Mouse (Mus musculus) v-Abl transformed pro-B cells (cell line): ENCODE results near the gene Plac8.

Experiments used
- in situ Hi-C, 2 experiments: fragments of 400-800 bp; cut with MboI; formaldehyde crosslinking; loops; one replicate each; pipeline ENCODE4 v1.15.1; 2025; ENCODE audit not compliant: unreplicated experiment in 2 of 2

Gene Plac8

DNA sequence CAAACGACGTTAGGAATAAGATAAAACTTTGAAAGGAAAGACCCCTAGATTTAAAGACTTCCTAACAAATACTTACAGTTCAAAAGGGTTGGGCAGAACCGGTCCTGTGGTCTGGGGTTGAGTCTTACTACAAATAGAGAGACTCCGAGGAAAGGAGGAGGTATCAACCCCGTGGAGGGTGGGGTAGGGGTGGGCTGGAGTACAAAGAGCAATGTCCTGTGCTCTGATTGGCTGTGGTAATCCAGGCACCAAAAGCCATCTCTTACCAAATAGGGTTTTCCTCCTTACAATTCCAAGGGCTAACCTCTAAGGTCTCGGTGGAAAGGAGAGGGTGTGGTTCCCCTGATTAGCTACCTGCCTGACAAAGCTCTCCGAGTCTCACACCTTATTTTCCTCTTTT is at the start of gene Plac8:
Gene Plac8 (minus strand): TSS at position 177 of the 400 bp plus-strand sequence.
- in situ Hi-C loops, result loop anchor here (5.0 to 10.0 kb wide), 2 partner anchors 70 to 283 kb away; no protein-coding TSS in a partner anchor

DNA sequence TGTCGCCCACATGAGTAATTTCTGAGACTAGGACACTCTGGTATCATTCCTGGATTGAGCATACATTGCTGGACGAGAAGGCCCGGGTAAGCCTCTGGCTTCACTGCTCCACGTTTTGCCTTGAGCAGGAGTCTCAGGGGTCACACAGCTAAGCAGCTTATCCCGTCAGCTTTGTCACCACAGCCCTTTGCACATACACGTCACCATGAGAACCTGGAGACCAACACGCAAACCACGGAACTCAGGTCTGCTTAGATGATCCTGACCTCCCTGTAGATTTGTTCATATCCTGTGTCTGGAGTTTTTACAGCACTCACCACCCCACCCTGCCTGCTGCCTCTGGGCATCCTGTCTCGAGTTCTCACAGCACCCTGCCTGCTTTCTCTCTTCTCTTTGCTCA is 48.9 kb upstream of the Plac8 start:
- in situ Hi-C loops, result no loop called here

DNA sequence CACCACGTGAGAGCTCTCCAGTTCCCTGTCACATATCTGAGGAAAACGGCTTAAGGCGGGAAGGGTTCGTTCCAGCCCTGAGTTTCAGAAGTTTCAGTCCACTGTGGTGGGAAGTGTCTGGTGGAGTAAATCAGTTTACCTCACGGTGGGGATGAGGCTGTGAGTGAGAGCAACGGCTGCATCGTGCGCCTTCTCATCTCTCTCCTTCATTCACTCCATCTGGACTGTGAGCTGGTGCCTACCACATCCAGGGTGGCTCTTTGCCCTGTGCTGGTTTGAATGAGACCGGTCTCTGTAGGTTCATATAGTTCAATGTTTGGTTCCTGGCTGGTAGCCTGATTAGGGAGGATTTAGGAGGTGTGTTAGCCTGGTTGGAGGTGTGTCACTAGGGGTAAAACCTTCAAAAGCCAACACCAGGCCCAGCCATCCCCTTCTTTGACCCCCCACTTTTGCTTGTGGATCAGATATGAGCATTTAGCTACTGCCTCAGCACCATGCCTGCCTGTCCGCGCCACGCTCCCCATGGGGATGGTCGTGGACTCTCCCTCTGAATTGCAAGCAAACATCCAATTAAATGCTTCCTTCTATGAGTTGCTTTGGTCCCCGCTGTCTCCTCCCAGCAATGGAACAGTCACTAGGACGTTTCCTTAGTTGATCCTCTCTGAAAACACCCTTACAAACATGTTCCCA is 47.7 kb upstream of the Plac8 start:
- in situ Hi-C loops, result no loop called here

DNA sequence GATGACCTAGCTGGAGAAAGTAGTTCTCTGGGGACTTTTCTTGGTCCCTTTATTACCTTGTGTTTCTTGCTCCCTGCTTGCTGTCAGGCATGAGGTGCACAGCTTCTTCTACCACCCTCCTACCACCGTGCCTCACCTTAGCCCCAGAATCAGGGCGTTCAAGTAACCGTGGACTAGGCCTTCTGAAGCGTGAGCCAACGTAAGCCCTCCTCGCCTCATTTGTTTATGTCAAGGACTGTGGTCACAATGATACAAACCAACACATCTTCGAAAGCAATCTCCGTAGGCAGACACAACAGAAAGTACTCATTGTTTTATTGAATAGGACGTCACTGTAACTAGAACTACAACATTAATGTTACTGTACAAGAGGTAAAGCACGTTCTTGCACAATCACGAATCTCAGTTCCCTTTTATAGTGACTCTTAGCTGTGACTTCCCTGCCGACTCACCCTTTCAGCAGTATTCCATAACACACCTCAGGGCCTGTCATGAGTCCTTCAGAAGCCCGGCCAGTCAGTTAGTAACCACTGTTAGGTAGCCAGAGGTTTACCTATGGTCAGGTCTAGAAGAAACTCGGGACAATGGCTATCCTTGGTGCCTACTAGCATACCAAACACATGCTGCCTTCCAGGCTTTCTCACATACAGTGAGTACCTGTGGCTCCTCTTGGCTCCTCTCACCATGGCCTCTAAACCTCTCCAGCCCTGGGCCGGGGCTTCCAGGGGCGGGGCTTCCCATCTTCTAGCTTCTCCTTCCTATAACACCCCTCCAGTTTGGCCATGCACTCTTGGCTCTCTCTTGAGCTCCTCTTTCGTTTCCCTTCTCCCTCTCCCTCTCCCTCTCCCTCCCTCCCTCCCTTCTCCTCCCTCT is 42.1 kb upstream of the Plac8 start:
- in situ Hi-C loops, result no loop called here

DNA sequence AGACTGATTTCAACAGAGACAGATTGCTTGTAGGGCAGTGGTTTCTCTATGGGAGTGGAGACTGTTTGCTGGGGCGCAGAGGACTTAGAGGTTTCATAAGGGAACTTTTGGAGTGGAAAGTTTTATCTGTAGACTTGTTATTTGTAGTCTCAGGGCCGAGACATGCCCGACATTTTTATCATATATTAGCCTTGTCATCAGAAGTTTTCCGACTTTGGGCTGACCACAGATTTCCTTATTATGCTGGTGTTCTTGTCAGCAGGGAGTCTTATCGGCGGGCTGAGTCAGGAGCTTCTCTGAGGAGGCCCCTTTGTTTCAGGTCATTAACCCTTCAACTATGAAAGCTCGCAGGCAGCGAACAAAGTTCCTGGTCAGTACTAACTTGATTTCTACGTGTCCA is 35.8 kb upstream of the Plac8 start:
- in situ Hi-C loops, result no loop called here

DNA sequence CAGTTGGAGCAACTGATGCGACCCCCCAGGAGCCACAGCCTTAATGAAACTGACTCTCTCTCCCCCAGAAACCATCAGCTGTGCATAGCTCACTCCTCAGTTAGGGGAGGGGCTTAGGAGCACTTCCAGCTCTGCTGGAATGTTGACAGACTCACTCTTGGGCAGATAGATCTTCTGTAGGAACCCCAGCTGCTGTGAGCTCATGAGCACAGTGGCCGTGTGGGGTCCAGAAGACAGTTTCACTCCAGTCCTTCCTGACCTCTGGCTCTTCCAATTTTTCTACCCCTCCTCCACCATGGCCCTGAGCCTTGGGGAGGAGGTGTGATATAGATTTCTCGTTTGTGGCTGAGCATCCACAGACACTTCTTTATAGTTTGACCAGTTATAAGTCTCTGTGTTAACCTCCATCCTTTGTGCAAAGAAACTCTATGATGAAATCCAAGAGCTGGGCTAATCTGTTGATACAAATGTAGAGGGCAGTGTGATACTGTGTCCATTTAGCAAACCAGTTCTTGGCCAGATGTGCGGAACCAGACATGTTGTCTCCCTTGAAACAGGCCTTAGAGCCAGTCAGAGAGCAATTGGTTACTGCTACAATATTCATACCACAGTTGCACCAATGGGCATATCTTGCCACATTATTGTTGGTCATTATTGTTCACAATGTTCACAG is 35.2 kb upstream of the Plac8 start:
- in situ Hi-C loops, result no loop called here

DNA sequence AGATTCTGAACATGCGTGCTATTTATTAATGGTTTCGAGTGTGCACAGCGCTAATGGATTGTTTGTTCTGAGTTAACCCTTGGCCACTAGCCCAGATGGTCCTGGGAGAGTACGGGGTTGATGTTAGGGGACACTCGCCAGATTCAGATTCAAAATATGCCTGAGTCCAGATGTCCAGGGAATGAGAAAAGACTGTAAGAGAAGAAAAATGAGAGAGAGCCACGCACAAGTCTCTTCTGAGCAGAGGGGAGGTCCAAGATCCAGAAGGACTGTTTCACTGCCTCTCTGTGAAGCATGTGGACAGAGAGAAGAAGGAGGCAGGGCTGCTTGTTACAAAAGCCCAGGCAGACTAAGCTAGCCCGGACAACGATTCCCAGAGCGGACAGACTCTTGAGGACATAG is 33.8 kb upstream of the Plac8 start:
- in situ Hi-C loops, result no loop called here

DNA sequence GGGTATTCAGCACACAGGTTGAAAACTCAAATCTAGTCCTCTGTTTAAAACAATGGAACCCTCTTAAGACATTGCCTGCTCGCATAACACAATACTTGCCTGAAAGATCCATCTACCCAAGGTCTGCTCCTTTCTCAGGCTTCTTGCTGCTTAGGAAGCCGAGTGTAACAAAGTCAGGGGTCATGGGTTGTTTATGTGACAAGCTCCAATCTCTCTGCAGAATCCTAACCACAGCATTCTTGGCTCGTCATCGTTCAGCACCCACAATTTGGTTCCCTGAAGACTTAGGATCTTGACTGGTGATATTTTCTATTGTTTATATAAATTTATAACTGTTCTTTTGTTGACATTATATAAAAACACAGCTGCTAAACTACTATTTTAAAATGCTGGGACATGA is 32.0 kb upstream of the Plac8 start:
- in situ Hi-C loops, result no loop called here

DNA sequence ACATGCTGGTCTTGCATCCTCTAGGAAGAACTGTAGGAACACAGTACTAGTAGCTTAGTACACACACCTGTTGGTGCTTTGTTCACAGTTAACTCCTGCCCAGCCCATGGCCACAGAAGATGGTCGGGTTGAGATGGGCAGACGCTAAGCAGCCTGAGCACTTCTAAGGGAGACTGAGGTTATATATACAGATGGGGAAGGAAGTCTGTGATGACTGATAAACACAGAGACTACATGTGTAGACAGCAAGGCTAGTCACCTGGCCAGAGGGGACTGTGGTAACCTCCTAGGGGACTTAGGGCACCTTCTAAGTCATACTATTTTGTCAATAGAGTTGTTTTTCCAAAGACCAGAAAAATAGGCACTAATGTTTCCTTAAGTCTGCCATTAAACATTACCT is 29.8 kb upstream of the Plac8 start:
- in situ Hi-C loops, result no loop called here

DNA sequence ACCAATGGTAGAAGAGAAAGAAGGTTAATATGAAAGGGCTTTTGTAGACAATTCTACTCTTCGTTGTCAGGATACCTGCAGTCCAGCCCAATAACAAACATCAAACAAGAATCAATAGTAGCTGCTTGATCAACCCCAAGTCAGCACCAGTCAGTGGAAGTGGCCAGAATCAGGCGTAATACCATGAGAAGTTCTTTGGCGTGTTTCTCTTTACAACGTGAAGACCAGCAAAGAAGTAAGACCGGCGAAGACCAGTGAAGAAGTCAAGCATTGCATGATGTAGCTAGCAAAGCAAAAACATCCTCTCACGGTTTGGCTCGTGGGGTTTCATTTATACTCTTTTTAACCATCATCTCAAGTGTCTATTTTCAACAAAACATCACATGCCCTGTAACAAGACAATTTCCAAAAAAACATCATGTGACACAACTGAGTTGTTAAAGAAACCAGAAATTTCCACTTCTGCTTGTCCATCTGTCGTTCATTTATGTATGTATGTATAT is 27.0 kb upstream of the Plac8 start:
- in situ Hi-C loops, result no loop called here

DNA sequence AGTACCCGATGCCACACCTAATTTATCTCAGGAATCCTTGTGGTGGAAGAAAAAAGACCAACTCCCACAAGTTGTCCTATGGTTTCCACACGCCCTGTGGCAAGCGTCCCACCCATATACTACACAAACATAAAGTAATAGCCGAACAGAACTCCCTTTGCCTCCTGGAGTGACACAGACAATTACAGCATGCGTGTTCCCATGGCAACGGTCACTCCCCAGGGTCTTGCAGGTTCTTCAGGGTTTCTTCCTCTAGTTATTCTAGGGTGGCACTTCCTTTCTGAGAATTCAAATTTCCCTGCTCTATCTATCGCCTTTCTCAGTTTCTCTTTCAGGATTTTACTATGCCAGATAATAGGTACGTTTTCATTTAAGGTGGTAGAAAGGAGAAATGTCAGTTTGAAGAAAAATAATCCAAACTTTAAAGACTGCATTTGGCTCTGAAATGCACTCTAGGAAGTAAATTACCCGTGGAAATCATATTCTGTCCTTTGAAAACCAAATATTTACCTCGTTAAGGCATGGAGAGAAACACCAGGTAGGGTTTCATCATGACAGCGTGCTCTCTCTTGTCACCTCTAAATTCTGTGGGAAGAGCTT is 25.9 kb upstream of the Plac8 start:
- in situ Hi-C loops, result no loop called here

DNA sequence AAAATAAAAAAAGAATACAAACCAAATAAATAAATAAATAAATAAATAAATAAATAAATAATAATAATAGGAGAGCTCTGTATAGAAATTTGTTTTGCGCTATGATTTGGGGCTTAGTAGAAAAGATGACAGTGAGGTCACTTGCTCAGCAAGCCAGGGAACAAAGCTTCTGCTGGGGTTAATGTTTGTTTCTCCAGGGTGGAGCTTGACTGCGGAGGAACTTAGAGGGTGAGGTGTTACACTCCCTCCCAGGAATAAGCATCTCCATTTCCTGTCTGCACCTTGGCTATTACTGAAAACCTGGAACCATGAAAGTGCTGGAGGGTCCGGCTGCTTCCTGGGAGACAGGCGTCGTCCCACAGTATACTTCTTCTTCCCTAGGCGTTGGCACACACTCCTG is 24.0 kb upstream of the Plac8 start:
- in situ Hi-C loops, result no loop called here

DNA sequence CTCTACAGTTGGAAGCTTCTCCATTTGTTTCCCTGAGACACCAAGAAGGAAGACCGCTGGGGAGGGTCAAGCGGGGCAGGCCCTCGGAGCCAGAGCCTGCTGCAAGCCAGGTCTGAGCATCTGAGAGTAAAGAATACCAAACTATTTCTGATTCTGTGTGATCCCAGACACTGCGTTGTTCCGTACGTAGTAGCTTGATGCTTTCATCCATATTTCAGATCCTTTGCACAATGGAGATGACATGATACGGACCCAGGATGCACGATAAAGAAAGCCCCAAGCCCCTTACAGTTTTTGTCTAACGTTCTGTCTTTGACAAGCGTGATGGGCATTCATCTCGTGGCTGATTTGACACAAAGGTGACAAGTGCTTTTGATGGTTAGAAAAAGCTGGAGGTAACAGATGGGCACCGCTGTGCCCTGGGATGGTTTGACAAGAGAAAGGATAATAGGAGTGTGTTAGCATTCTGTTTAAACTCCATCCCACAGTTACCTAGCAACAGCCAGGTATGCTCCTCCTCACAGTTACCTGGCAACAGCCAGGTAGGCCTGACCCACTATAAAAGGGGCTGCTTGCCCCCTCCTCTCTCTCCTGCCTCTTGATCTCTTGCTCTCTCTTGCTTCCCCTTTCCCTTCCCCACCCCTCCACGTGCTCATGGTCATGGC is 22.9 kb upstream of the Plac8 start:
- in situ Hi-C loops, result no loop called here

DNA sequence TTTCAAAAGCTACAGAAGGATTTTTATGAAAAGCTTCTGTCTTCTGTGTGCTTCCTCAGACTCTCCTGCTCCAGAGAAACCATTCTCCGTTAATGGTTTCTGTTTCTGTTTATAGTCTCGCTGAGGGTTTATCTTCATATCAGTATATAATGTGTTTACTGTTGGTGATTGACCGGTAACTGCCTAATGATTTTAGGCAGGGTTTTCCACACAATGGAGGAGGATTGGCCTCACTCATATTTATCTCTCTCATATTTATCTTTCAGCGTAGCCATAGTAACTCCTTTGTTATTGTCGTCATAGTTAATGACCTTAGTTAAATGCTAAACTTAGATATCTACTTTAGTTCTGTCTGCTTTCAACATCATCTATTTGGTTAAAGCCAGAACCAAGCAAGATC is 18.5 kb upstream of the Plac8 start:
- in situ Hi-C loops, result no loop called here

DNA sequence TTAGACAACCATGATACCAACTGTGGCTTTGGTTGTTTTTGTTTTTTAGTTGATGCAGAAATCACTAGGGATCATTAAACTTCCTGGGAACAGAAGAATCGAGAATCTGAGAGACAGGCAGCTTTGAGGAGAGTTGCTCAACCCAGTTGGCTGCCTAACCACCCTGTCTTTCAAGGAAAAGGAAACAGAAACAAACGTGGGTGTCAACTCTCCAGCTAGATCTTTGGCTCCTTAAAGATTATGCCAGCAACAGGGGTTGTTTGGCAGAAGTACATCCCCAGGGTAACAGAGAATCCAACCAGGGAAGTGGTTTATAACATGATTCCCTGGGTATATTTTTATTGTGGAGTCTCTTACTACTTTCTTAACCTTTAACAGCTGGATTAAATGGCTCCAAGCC is 15.6 kb upstream of the Plac8 start:
- in situ Hi-C loops, result no loop called here

DNA sequence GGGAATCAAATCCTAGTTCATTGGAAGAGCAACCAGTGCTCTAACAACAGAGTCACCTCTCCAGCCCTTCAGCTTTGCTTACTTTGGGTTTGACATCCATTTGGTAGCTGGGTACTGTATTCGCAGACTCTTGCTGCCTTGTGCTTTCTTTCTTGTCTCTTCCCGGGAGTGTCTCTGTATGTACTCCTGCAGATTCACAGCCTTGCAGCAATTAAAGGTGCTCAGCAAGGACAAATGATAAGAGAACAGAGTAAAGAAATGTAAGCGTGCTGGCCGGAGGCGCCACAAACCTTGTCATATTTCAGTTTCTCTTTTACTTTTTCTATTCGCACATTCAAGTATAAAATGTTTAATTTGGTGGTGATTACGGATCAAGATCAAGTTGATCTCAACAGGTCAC is 15.1 kb upstream of the Plac8 start:
- in situ Hi-C loops, result no loop called here

DNA sequence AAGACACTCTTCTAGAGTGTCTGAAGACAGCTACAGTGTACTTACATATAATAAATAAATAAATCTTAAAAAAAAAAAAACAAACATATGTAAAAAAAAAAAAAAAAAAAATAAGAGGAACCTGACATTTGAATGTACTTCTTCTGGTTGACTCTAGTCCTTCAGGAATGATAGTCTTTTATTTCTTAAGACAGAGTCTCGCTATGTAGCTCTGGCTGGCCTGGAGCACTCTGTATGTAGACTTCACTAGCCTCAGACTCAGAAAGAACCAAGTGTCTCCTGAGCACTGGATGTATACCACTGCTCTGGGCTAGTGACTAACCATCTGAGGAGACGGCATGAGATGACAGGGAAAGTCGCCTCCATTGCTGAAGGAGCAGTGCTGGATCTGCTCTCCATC is 13.6 kb upstream of the Plac8 start:
- in situ Hi-C loops, result no loop called here

DNA sequence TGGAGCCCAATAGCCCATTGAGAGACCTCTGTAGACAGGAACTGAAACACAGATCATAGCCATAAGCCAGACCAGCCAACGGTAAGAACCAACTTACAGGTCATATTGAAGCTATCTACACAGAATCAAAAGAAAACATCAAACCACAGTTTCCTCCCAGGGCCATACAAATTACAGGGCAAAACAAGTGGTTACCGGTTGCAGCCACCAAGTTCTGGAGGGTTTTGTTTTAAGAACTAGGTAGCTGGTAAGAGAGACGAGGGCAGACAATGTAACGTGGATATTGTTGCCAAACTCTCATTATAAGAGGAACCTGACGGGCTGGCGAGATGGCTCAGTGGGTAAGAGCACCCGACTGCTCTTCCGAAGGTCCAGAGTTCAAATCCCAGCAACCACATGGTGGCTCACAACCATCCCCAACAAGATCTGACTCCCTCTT is 13.2 kb upstream of the Plac8 start:
- in situ Hi-C loops, result no loop called here

DNA sequence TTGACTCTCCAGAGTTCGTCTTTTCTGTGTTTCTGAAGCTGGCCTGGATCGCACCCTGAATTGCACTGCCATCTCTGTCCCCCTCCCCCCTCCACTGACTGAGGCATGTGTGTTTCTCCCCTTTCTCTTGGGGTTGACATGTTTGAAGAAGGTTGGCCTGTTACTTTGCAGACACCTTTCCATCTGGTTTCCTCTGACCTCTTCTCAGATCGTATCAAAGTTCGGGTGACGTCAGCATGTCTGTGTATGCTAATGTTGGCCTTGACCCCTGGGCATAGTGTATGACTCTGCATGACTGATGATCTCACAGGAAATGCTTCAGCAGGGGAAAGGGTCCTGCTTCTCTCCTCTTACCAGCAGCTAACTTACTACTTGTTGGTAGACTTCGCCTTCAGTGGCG is 11.0 kb upstream of the Plac8 start:
- in situ Hi-C loops, result no loop called here

DNA sequence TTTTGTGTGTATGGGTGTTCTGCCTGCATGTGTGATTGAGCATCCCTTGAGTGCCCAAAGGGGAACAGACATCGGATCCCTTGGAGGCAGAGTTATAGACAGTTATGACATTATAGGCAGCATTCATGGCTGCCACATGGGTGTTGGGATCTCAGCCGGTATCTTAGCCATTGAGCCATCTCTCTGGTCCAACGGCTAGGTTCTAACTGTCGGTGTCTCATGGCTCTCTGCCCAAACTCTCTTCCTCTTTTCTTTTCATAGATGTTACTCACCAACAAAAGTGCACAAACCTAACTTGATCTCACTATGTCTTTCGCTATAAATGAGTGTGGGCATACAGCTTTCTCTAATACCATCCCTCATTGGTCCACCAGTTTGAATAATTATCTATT is 10.4 kb upstream of the Plac8 start:
- in situ Hi-C loops, result no loop called here
